Mouse (Mus musculus): ENCODE measurements around the gene Gm14410. TPM values are rescaled to one million over a fixed set of nuclear protein-coding genes. Genes with fewer than 3 reads are reported as not detected.

Gene Gm14410
- 3.8 and 4.4 TPM in 2 replicates for polyA plus RNA-seq (2012; rRNA removed)

GRCm38 (mm10) chr2:177206341-177206740 is at the start of gene Gm14410:
TSS of gene Gm14410 (minus strand) at chr2:177206421.

Other genes starting within 250 kb of the Gm14410 start
- 1.4 and 1.9 TPM in 2 replicates for gene Gm14419, start 205.5 kb downstream of the Gm14410 start, polyA plus RNA-seq (2012; rRNA removed)
- gene Gm14401, start 132.1 kb downstream of the Gm14410 start, polyA plus RNA-seq (2012; rRNA removed) = not detected in 2 replicates
- gene Gm14409, start 60.6 kb upstream of the Gm14410 start, polyA plus RNA-seq (2012; rRNA removed) = not detected in 2 replicates
- gene Gm14412, start 117.9 kb upstream of the Gm14410 start, polyA plus RNA-seq (2012; rRNA removed) = 0.05 and 0.07 TPM in 2 replicates
- 0.92 and 1.2 TPM in 2 replicates for gene Gm14418, start 191.9 kb upstream of the Gm14410 start, polyA plus RNA-seq (2012; rRNA removed)

Measured in liver, embryonic 14 days (tissue).